Mouse (Mus musculus) adrenal gland, postnatal 4 days (tissue): ENCODE results near the gene Igfbp6. TPM values are rescaled to one million over a fixed set of nuclear protein-coding genes. Genes with fewer than 3 reads are reported as not detected.
A peak's percentile ranks its signal among the peaks of the same experiment; 100 is the strongest.
"Not testable (repeated sequence)": the region's sequence is repeated elsewhere in the genome, so short reads cannot be mapped to it uniquely, and the experiment has no call there.

Source experiments
- DNase-seq, 2 experiments: peaks; one replicate each; pipeline ENCODE4 v3.0.0; 2021 to 2022; ENCODE audit warnings: low spot score in 2 of 2, mixed read lengths in 2 of 2
- total RNA-seq, 2 experiments: library from RNA; stranded (reverse); gene quantifications; 2 replicates each; pipeline ENCODE4 v1.2.3; 2021

Gene Igfbp6
- total RNA-seq, 2 experiments from 2014 or later = 33.9 to 34.4 TPM

DNA sequence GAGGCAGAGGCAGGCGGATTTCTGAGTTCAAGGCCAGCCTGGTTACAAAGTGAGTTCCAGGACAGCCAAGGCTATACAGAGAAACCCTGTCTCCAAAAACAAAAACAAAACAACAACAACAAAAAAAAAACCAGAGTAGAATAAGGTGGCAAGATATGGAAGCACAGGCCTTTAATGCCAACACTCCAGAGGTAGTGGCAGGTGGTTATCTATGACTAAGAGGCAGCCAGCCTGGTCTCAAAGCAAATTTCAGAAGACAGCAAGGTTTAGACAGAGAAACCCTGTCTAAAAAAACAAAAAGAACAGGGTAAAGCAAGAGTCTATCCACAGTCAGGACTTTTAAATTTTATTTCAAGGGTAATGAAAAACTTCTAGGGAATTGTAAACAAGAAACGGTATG lies 9.5 kb upstream of the Igfbp6 start:
- DNase-seq = no peak

- DNase-seq = no peak
These were observed 8.5 kb upstream of the Igfbp6 start for GRCm38 (mm10) chr15:102135522-102136128.

- DNase-seq = peak; percentile 96 to 98
These were observed 7.9 kb upstream of the Igfbp6 start, which contains the start of gene Spryd3 for GRCm38 (mm10) chr15:102136129-102136758. TSS of gene Spryd3 (minus strand) at chr15:102136234.

DNA sequence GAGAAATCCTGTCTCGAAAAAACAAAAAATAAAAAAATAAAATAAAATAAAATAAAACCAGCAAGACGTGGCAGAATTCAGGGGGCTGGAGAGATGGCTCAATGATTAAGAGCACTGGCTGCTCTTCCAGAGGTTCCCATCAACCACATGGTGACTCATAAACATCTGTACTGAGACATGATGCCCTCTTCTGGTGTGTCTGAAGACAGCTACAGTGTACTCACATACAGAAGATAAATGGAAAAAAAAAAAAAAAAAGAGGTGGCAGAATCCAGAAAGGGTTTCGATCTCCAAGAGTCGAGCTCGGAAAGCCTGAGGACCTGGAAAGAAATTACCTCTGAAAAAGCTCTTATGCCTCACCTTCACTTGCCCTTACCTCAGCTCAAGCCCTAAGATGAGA lies 3.0 kb upstream of the Igfbp6 start:
- DNase-seq = no peak

DNA sequence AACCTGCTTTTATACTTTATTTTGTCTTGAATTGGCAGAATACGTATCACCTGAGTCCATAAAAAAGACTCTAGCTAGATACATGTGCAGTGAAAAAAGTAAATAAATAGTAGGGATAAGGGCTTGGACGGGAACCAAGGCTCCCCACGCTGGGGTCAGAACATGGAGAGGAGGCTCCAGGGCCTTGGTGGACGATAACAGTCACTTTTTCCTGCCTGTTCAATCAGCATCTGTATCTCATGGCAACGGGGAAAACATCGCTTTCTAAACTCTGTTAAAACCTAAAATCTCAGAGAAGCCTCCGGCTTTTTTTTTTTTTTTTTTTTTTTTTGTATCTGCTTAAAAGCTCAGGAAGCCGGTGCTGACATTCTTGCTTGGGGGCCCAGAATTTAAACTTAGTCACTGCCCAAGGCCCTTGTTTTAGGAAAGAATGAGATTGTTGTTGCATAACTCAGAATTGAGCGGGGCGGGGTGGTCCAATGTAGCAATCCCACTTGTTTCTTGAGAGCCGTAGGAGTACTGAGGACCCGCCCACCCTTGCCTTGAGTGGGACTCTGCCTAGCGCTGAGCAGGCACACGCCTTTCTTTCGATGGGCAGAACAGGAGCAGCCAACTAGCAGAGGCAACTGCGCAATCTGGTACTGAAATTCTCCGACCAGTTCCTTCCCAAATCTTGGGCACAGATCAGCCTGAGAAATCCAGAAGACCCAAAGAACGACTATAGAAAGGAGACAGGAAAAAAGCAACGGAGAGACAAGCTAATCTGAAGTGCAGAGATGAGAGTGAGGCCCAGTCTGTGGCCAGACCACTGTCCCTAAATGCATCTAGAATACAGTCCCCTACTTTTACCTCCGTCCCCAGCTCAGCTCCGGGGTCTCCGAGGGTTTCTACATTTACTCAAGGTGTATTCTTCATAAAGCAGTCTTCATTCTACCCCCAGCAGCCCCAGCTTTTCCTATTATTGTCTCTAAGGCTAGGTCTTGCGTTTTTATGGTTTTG lies 949 bp upstream of the Igfbp6 start:
- no peak for DNase-seq

- DNase-seq = no peak
These were observed 564 bp downstream of the Igfbp6 start for GRCm38 (mm10) chr15:102144726-102145125.

GRCm38 (mm10) chr15:102145330-102145729 lies 1.2 kb downstream of the Igfbp6 start:
- no peak for DNase-seq

- no peak for DNase-seq
These were observed 1.9 kb downstream of the Igfbp6 start for GRCm38 (mm10) chr15:102146089-102146488.

DNA sequence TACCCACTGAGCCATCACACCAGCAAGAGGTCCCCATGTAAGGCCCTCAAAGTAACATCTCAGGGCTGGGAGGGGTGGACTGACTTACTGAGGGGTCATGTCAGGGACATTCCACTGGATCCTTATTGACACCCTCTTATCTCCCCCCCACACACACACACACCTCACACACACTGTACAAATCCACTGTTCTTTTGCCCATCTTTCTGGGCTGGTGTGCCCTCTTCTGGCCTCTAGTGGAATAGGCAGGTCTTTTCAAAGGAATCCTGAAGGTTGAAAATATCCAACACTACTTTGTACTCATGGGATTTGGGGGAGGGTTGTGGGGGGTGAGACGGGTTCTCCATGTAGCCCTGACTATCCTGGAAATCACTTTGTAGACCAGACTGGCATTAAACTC lies 2.7 kb downstream of the Igfbp6 start:
- DNase-seq = no peak

DNA sequence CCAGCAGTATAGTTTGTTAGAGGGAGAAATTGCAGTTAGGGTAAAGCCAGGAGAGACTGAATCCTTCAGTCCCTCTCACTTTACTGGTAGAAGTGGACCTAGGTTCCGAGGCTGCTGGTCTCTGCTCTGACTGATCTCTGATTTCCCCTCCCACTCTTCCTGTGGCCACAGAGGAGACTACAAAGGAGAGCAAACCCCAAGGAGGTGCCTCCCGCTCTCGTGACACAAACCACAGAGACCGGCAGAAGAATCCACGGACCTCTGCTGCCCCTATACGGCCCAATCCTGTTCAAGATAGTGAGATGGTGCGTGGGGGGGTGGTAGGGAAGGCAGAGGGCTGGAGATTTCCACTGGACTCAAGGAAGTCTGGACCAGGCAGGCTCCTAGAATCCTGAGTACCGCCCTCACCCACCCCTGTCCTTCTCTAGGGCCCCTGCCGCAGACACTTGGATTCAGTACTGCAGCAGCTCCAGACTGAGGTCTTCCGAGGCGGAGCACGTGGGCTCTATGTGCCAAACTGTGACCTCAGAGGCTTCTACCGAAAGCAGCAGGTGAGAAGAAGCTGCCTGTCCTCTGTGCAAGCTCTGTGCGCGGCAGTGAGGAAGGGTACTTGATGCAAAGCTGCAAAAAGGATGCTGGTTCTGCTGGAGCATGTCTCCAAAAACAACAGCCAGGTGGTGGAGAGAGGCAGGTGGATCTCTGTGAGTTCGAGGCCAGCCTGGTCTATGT lies 3.7 kb downstream of the Igfbp6 start:
- DNase-seq = no peak

DNA sequence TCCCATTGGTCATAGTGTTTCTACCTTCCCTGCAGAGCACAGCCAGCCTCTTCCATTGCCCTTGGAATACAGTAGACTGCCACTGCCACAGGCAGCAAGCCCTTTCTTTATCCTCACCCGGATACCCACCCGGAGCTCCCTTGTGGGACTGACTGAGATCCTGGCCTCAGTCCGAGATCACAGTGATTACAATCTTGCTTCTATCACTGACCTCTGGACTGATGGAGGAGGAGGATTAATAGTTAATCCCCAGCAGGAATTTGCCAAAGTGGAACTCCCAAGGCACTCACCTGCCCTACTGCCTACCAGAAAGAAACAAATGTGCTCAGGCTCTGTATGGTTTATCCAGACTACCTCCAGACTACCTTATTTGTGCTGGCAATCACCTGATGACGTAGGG lies 5.4 kb downstream of the Igfbp6 start:
- DNase-seq = no peak

GRCm38 (mm10) chr15:102150301-102151135 lies 6.4 kb downstream of the Igfbp6 start, which contains the start of gene Soat2:
TSS of gene Soat2 (plus strand) at chr15:102150526.
- DNase-seq = no peak

DNA sequence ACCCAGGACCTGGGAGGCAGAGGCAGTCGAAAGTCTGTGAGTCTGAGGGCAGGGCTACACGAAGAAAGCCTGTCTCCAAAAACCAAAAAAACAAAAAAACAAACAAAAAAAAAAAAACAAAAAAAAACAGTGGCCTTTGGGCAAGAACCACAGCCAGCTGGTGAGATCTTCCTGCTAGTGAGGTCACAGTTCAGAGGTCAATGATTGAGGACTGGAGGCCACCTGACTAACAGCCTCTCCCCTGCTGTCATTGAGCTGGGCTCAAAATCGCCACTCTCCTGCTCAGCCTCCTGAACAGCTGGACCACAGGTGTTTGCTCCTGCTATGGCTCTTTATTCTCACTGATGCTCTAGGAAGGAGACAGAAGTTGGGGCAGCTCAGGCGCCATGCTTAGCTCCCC lies 8.5 kb downstream of the Igfbp6 start:
- no peak for DNase-seq

DNA sequence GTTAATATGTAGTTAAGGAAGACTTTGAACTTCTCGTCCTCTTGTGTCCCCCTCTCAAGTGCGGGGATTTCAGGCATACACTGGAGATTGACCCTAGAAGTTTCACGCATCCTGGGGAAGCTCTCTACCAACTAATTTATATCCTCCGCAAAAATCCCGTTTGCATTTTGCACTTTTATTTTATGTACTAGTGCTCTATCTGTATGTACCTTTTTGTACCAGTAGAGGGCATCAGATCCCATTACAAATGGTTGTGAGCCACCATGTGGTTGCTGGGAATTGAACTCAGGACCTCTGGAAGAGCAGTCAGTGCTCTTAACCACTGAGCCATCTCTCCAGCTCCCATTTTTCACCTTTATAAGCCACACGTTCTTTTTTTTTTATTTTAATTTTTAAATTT lies 10.8 kb downstream of the Igfbp6 start:
- not testable (repeated sequence) for DNase-seq

GRCm38 (mm10) chr15:102156836-102157235 lies 12.7 kb downstream of the Igfbp6 start:
- no peak for DNase-seq

GRCm38 (mm10) chr15:102160415-102161060 lies 16.4 kb downstream of the Igfbp6 start:
- no peak for DNase-seq

DNA sequence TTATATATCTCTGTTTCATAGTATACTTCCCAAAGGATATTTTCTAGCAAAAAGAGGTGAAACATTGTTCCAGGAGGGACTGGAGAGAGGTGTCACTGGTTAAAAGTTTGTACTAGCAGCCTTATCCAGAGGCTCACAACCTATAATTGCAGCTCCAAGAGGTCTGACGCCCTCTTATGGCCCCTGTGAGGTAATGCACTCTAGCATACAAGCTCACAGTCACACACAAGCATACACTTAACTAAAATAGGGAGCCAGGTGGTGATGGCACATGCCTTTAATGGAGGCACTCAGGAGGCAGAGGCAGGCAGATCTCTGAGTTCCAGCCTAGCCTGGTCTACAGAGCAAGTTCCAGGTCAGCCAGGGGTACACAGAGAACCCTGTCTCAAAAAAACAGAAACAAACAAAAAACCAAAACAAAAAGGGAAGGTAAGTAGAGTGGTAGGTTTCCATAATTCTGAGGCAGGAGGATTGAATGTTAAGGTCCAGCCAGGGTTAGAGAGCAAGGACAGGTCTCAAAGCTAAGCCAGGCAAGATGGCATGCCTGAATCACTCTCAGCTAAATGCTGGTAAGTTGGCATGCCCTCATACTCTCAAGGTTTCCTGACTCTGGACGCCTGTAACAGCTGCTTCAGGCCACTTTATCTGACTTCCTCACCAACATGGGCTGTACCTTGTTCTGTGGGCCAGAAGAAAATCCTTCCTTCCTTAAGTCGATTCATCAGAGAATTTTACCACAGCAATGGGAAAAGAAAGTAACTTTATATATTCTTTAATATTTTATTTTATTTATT lies 19.9 kb downstream of the Igfbp6 start:
- DNase-seq = no peak

- DNase-seq = no peak
These were observed 21.4 kb downstream of the Igfbp6 start for GRCm38 (mm10) chr15:102165468-102166100.
